Mouse (Mus musculus) cerebellum, postnatal 14 days (tissue): Measurements from ENCODE around the gene Lekr1.

Experiments used
- DNase-seq, 2 experiments: peaks; one replicate each; pipeline ENCODE4 v3.0.0; 2021; ENCODE audit warnings: mixed read lengths in 2 of 2

The Lekr1 gene

GRCm38 (mm10) chr3:65656902-65657660 is 8.9 kb upstream of the Lekr1 start:
- no peak for DNase-seq

- DNase-seq, result no peak
Observed at GRCm38 (mm10) chr3:65658081-65658612, 7.9 kb upstream of the Lekr1 start.

GRCm38 (mm10) chr3:65658721-65659619 is 7.1 kb upstream of the Lekr1 start:
- DNase-seq, result peak; percentile 54 to 64

- DNase-seq, result no peak
Observed at GRCm38 (mm10) chr3:65659620-65659932, 6.5 kb upstream of the Lekr1 start.

- no peak for DNase-seq
Observed at GRCm38 (mm10) chr3:65660336-65660735, 5.7 kb upstream of the Lekr1 start.

- DNase-seq, result no peak
Observed at GRCm38 (mm10) chr3:65661731-65662130, 4.3 kb upstream of the Lekr1 start.

GRCm38 (mm10) chr3:65663176-65663575 is 2.9 kb upstream of the Lekr1 start:
- no peak for DNase-seq

- peak; percentile 33 to 54 for DNase-seq
Observed at GRCm38 (mm10) chr3:65670216-65670615, 4.2 kb downstream of the Lekr1 start.

GRCm38 (mm10) chr3:65673725-65674124 is 7.7 kb downstream of the Lekr1 start:
- no peak for DNase-seq

GRCm38 (mm10) chr3:65680612-65681011 is 14.6 kb downstream of the Lekr1 start:
- no peak for DNase-seq

- DNase-seq, result no peak
Observed at GRCm38 (mm10) chr3:65689705-65690104, 23.7 kb downstream of the Lekr1 start.

GRCm38 (mm10) chr3:65690850-65691249 is 24.8 kb downstream of the Lekr1 start:
- no peak for DNase-seq

GRCm38 (mm10) chr3:65699704-65700103 is 33.7 kb downstream of the Lekr1 start:
- peak in 1 of 2 experiments; percentile 9 for DNase-seq

- DNase-seq, result no peak
Observed at GRCm38 (mm10) chr3:65714372-65714771, 48.3 kb downstream of the Lekr1 start.

- no peak for DNase-seq
Observed at GRCm38 (mm10) chr3:65717406-65717805, 51.4 kb downstream of the Lekr1 start.

- DNase-seq, result no peak
Observed at GRCm38 (mm10) chr3:65722897-65723296, 56.9 kb downstream of the Lekr1 start.

- no peak for DNase-seq
Observed at GRCm38 (mm10) chr3:65723664-65724063, 57.6 kb downstream of the Lekr1 start.

- no peak for DNase-seq
Observed at GRCm38 (mm10) chr3:65737816-65738215, 71.8 kb downstream of the Lekr1 start.

- no peak for DNase-seq
Observed at GRCm38 (mm10) chr3:65744936-65745335, 78.9 kb downstream of the Lekr1 start.

GRCm38 (mm10) chr3:65764511-65765508 is 98.8 kb downstream of the Lekr1 start:
- DNase-seq, result peak; percentile 60 to 65

- DNase-seq, result no peak
Observed at GRCm38 (mm10) chr3:65766387-65766786, 100.4 kb downstream of the Lekr1 start.

GRCm38 (mm10) chr3:65767202-65767862 is 101.3 kb downstream of the Lekr1 start:
- no peak for DNase-seq
